Mouse (Mus musculus) gastrocnemius, adult 8-10 months (tissue): ENCODE measurements around the gene Bphl. TPM values are rescaled to one million over a fixed set of nuclear protein-coding genes. Genes with fewer than 3 reads are reported as not detected.

Experiments used
- DNase-seq, 2 experiments: peaks; one replicate each; pipeline ENCODE4 v3.0.0; 2022; ENCODE audit warnings: low spot score in 2 of 2
- total RNA-seq, 4 experiments: library from RNA; stranded (reverse); gene quantifications; 2 replicates each; pipeline ENCODE4 v1.2.4; 2022

Gene Bphl
- total RNA-seq, 4 experiments from 2014 or later = 25.7 to 38.7 (median 28.8) TPM

GRCm38 (mm10) chr13:34120536-34120935 lies 83.1 kb downstream of the Bphl start:
- no peak for DNase-seq

Other genes starting within 250 kb of the Bphl start
- gene Serpinb6e, start 194.2 kb upstream of the Bphl start, total RNA-seq = not detected
- gene Serpinb6c, start 131.9 kb upstream of the Bphl start, total RNA-seq = under 1 TPM in 3 of 4 experiments, not detected in 1; 0.36 to 0.56 (median 0.53) TPM
- 10 to 100 TPM; 14.0 to 16.6 (median 15.0) TPM for gene Nqo2, start 72.9 kb upstream of the Bphl start, total RNA-seq
- 1 to 10 TPM; 2.3 to 3.6 (median 3.0) TPM for gene Ripk1, start 35.2 kb upstream of the Bphl start, total RNA-seq
- 100 to 1,000 TPM; 146 to 334 (median 250) TPM for gene Serpinb6a, start 34.8 kb upstream of the Bphl start, total RNA-seq
- 1 to 10 TPM; 3.9 to 8.6 (median 5.4) TPM for gene Tubb2a, start 40.4 kb downstream of the Bphl start, total RNA-seq
- gene Tubb2b, start 92.9 kb downstream of the Bphl start, total RNA-seq = 1 to 10 TPM in 2 of 4 experiments, under 1 TPM in 2; 0.63 to 1.8 (median 1.3) TPM
- 10 to 100 TPM; 13.9 to 19.7 (median 16.9) TPM for gene Psmg4, start 125.4 kb downstream of the Bphl start, total RNA-seq